Mouse (Mus musculus) limb, embryonic 10.5 days (tissue): Measurements from ENCODE around the gene Megf6. TPM values are rescaled to one million over a fixed set of nuclear protein-coding genes. Genes with fewer than 3 reads are reported as not detected.

Experiments used
- DNase-seq: peaks from one replicate; pipeline ENCODE4 v3.0.0-alpha.2; 2017; ENCODE audit warnings: low spot score
- H3K27ac ChIP-seq: fragments of 300-500 bp; sonication (generic); 2 replicates; pipeline ENCODE4 v1.5.1; 2016; ENCODE audit warnings: mild to moderate bottlenecking
- H3K27me3 ChIP-seq: fragments of 300-500 bp; sonication (generic); 2 replicates; pipeline ENCODE4 v1.6.1; 2016; ENCODE audit warnings: low read depth, mild to moderate bottlenecking; ENCODE audit not compliant: poor library complexity, severe bottlenecking
- H3K36me3 ChIP-seq: fragments of 300-500 bp; sonication (generic); 2 replicates; pipeline ENCODE4 v1.6.1; 2016; ENCODE audit warnings: mild to moderate bottlenecking, moderate library complexity
- H3K4me1 ChIP-seq: fragments of 300-500 bp; sonication (generic); 2 replicates; pipeline ENCODE4 v1.6.1; 2016
- H3K4me3 ChIP-seq: fragments of 300-500 bp; sonication (generic); 2 replicates; pipeline ENCODE4 v1.5.1; 2016; ENCODE audit warnings: mild to moderate bottlenecking, moderate library complexity
- H3K9me3 ChIP-seq: fragments of 300-500 bp; sonication (generic); replicated peaks from 2 replicates; pipeline ENCODE4 v1.6.1; 2016; ENCODE audit warnings: mild to moderate bottlenecking
- WGBS: fragments of 180-500 bp; shearing (Covaris S2); methylation state at CpG from one replicate; pipeline ENCODE4 v1.1.7; 2016; 5-methylcytosine and 5-hydroxymethylcytosine counted together
- polyA plus RNA-seq: library from polyadenylated mRNA; unstranded; fragments of >200 nt; fragmentation: Nextera tagmentation; extraction: Ambion mirVana; gene quantifications from 2 replicates; pipeline ENCODE4 v1.2.1, GENCODE M21; 2016

The Megf6 gene
- polyA plus RNA-seq, 1 experiment from 2014 or later: 43.5 TPM

- Histone ChIP-seq H3K9me3 (no peaks in the 10 kb centered on the region), H3K27ac (peak overlapping the region; percentile 47; the same call in 1 of the 2 replicates), H3K27me3 (no peaks in the 10 kb centered on the region), H3K4me1 (peaks cover 49% of the 10 kb centered on the region), H3K36me3 (no peaks in the 10 kb centered on the region), H3K4me3 (no peak overlapping the region)
- DNase-seq: no peak
- 82% methylated on average over 11 of the region's 11 CpGs for WGBS
Measured at GRCm38 (mm10) chr4:154226678-154227077, 56.1 kb downstream of the Megf6 start.

- H3K4me1 ChIP-seq: peaks cover 58% of the 10 kb centered on the region
- no peaks in the 10 kb centered on the region for H3K9me3 ChIP-seq
- no peaks in the 10 kb centered on the region for H3K36me3 ChIP-seq
- H3K27me3 ChIP-seq: no peaks in the 10 kb centered on the region
- 81% methylated on average over 11 of the region's 11 CpGs for WGBS
- DNase-seq: no peak
- no peak overlapping the region for H3K4me3 ChIP-seq
- H3K27ac ChIP-seq: no peak overlapping the region
Measured at GRCm38 (mm10) chr4:154228336-154228735, 57.8 kb downstream of the Megf6 start.

GRCm38 (mm10) chr4:154229569-154229968, 59.0 kb downstream of the Megf6 start:
- H3K9me3 ChIP-seq: no peaks in the 10 kb centered on the region
- DNase-seq: no peak
- no peak overlapping the region for H3K4me3 ChIP-seq
- H3K27me3 ChIP-seq: no peaks in the 10 kb centered on the region
- H3K4me1 ChIP-seq: peaks cover 53% of the 10 kb centered on the region
- H3K27ac ChIP-seq: no peak overlapping the region
- 92% methylated on average over 9 of the region's 9 CpGs for WGBS
- H3K36me3 ChIP-seq: no peaks in the 10 kb centered on the region

- WGBS: 82% methylated on average over 7 of the region's 7 CpGs
- H3K27ac ChIP-seq: no peak overlapping the region
- peaks cover 42% of the 10 kb centered on the region for H3K4me1 ChIP-seq
- no peak overlapping the region for H3K4me3 ChIP-seq
- no peak for DNase-seq
- 0 out of 2 replicates have a peak, but pooled peaks cover 5% of the 10 kb centered on the region for H3K27me3 ChIP-seq
- H3K36me3 ChIP-seq: no peaks in the 10 kb centered on the region
- no peaks in the 10 kb centered on the region for H3K9me3 ChIP-seq
Measured at GRCm38 (mm10) chr4:154231380-154231779, 60.9 kb downstream of the Megf6 start.

GRCm38 (mm10) chr4:154232295-154232694, 61.8 kb downstream of the Megf6 start:
- DNase-seq: no peak
- H3K27ac ChIP-seq: no peak overlapping the region
- H3K4me1 ChIP-seq: peaks cover 45% of the 10 kb centered on the region
- no peak overlapping the region for H3K4me3 ChIP-seq
- WGBS: 64% methylated on average over 4 of the region's 4 CpGs
- no peaks in the 10 kb centered on the region for H3K9me3 ChIP-seq
- no peaks in the 10 kb centered on the region for H3K36me3 ChIP-seq
- 0 out of 2 replicates have a peak, but pooled peaks cover 6% of the 10 kb centered on the region for H3K27me3 ChIP-seq

GRCm38 (mm10) chr4:154236001-154236400, 65.5 kb downstream of the Megf6 start:
- peaks cover 44% of the 10 kb centered on the region for H3K4me1 ChIP-seq
- no peak for DNase-seq
- H3K36me3 ChIP-seq: 0 out of 2 replicates have a peak, but pooled peaks cover under 1% of the 10 kb centered on the region
- peak overlapping the region; percentile 5; the same call in 1 of the 2 replicates for H3K27ac ChIP-seq
- H3K9me3 ChIP-seq: no peaks in the 10 kb centered on the region
- peaks cover 17% of the 10 kb centered on the region; the same call in 1 of the 2 replicates for H3K27me3 ChIP-seq
- no peak overlapping the region for H3K4me3 ChIP-seq
- 69% methylated on average over 3 of the region's 3 CpGs for WGBS

- peak overlapping the region; percentile 34 for H3K4me3 ChIP-seq
Measured at GRCm38 (mm10) chr4:154236893-154237292, 66.4 kb downstream of the Megf6 start.

GRCm38 (mm10) chr4:154237306-154237705, 66.8 kb downstream of the Megf6 start:
- Histone ChIP-seq H3K27ac (peak overlapping the region; percentile 58; the same call in 1 of the 2 replicates), H3K27me3 (peaks cover 17% of the 10 kb centered on the region; the same call in 1 of the 2 replicates), H3K4me1 (peaks cover 32% of the 10 kb centered on the region), H3K4me3 (peak overlapping the region; percentile 34), H3K36me3 (0 out of 2 replicates have a peak, but pooled peaks cover 8% of the 10 kb centered on the region), H3K9me3 (no peaks in the 10 kb centered on the region)
- DNase-seq: peak; percentile 59
- WGBS: 2% methylated on average over 9 of the region's 9 CpGs

More at GRCm38 (mm10) chr4:154236893-154237292, 66.4 kb downstream of the Megf6 start:
- DNase-seq: no peak
- Histone ChIP-seq H3K9me3 (no peaks in the 10 kb centered on the region), H3K27me3 (peaks cover 17% of the 10 kb centered on the region; the same call in 1 of the 2 replicates), H3K4me1 (peaks cover 36% of the 10 kb centered on the region), H3K27ac (peak overlapping the region; percentile 58; the same call in 1 of the 2 replicates), H3K36me3 (0 out of 2 replicates have a peak, but pooled peaks cover 7% of the 10 kb centered on the region)
- WGBS: 14% methylated on average over 10 of the region's 10 CpGs

GRCm38 (mm10) chr4:154239199-154239598, 68.7 kb downstream of the Megf6 start:
- 86% methylated on average over 8 of the region's 8 CpGs for WGBS
- Histone ChIP-seq H3K4me3 (no peak overlapping the region), H3K4me1 (peaks cover 20% of the 10 kb centered on the region), H3K27me3 (peaks cover 17% of the 10 kb centered on the region; the same call in 1 of the 2 replicates), H3K36me3 (peaks cover 24% of the 10 kb centered on the region; the same call in 1 of the 2 replicates), H3K9me3 (no peaks in the 10 kb centered on the region), H3K27ac (no peak overlapping the region)
- no peak for DNase-seq

GRCm38 (mm10) chr4:154240608-154241007, 70.1 kb downstream of the Megf6 start:
- Histone ChIP-seq H3K36me3 (peaks cover 24% of the 10 kb centered on the region; the same call in 1 of the 2 replicates), H3K4me3 (no peak overlapping the region), H3K9me3 (no peaks in the 10 kb centered on the region), H3K27ac (0 out of 2 replicates have a peak overlapping the region, but pooled peaks have one; percentile 28), H3K27me3 (peaks cover 19% of the 10 kb centered on the region; the same call in 1 of the 2 replicates), H3K4me1 (peaks cover 22% of the 10 kb centered on the region)
- DNase-seq: no peak
- 68% methylated on average over 11 of the region's 11 CpGs for WGBS

GRCm38 (mm10) chr4:154245342-154245741, 74.8 kb downstream of the Megf6 start:
- WGBS: 86% methylated on average over 7 of the region's 7 CpGs
- H3K36me3 ChIP-seq: peaks cover 24% of the 10 kb centered on the region; the same call in 1 of the 2 replicates
- H3K4me1 ChIP-seq: peaks cover 44% of the 10 kb centered on the region
- DNase-seq: no peak
- no peaks in the 10 kb centered on the region for H3K9me3 ChIP-seq
- no peak overlapping the region for H3K4me3 ChIP-seq
- H3K27ac ChIP-seq: 0 out of 2 replicates have a peak overlapping the region, but pooled peaks have one; percentile 22
- peaks cover 3% of the 10 kb centered on the region; the same call in 1 of the 2 replicates for H3K27me3 ChIP-seq

GRCm38 (mm10) chr4:154246115-154247040, 75.8 kb downstream of the Megf6 start:
- no peaks in the 10 kb centered on the region for H3K9me3 ChIP-seq
- peak overlapping the region; percentile 45 for H3K4me3 ChIP-seq
- H3K27me3 ChIP-seq: peaks cover 3% of the 10 kb centered on the region; the same call in 1 of the 2 replicates
- peak; percentile 97 for DNase-seq
- H3K36me3 ChIP-seq: peaks cover 25% of the 10 kb centered on the region; the same call in 1 of the 2 replicates
- H3K27ac ChIP-seq: peak overlapping the region; percentile 74
- WGBS: 8% methylated on average over 19 of the region's 19 CpGs
- H3K4me1 ChIP-seq: peaks cover 44% of the 10 kb centered on the region
